Mouse (Mus musculus): Measurements from ENCODE around the gene Dnm3. TPM values are rescaled to one million over a fixed set of nuclear protein-coding genes. Genes with fewer than 3 reads are reported as not detected.
A peak's percentile ranks its signal among the peaks of the same experiment; 100 is the strongest.

Dnm3 gene
- polyA plus RNA-seq, 1 experiment from 2014 or later, result 27.8 TPM

GRCm38 (mm10) chr1:162463676-162464075 is 14.2 kb downstream of the Dnm3 start:
- no peak for ATAC-seq (ENCODE audit: low FRiP score, low read depth)
- Histone ChIP-seq H3K27ac (no peak overlapping the region), H3K9ac (no peak overlapping the region), H3K27me3 (replicated peaks) (no peaks in the 10 kb centered on the region), H3K36me3 (no peaks in the 10 kb centered on the region), H3K4me3 (no peak overlapping the region), H3K9me3 (no peaks in the 10 kb centered on the region), H3K4me2 (replicated peaks) (no peak overlapping the region), H3K4me1 (no peaks in the 10 kb centered on the region)
- 82% methylated on average over 8 of the region's 8 CpGs for WGBS

- ATAC-seq (ENCODE audit: low FRiP score, low read depth), result no peak
- Histone ChIP-seq H3K4me1 (peaks cover 1% of the 10 kb centered on the region; the same call in 1 of the 2 replicates), H3K27ac (no peak overlapping the region), H3K27me3 (replicated peaks) (no peaks in the 10 kb centered on the region), H3K9ac (no peak overlapping the region), H3K36me3 (no peaks in the 10 kb centered on the region), H3K9me3 (no peaks in the 10 kb centered on the region), H3K4me2 (replicated peaks) (no peak overlapping the region), H3K4me3 (no peak overlapping the region)
- 88% methylated on average over 2 of the region's 2 CpGs for WGBS
These were observed 19.1 kb downstream of the Dnm3 start for GRCm38 (mm10) chr1:162458711-162459110.

- 91% methylated on average over 6 of the region's 6 CpGs for WGBS
- Histone ChIP-seq H3K4me2 (replicated peaks) (no peak overlapping the region), H3K4me1 (peaks cover 4% of the 10 kb centered on the region; the same call in 1 of the 2 replicates), H3K36me3 (no peaks in the 10 kb centered on the region), H3K4me3 (no peak overlapping the region), H3K27me3 (replicated peaks) (no peaks in the 10 kb centered on the region), H3K27ac (no peak overlapping the region), H3K9ac (no peak overlapping the region), H3K9me3 (no peaks in the 10 kb centered on the region)
- ATAC-seq (ENCODE audit: low FRiP score, low read depth), result no peak
These were observed 21.0 kb downstream of the Dnm3 start for GRCm38 (mm10) chr1:162456861-162457260.

GRCm38 (mm10) chr1:162456406-162456805 is 21.4 kb downstream of the Dnm3 start:
- no peak overlapping the region for H3K4me2 ChIP-seq (replicated peaks)
- 87% methylated on average over 4 of the region's 4 CpGs for WGBS
- no peak overlapping the region for H3K9ac ChIP-seq
- peaks cover 4% of the 10 kb centered on the region; the same call in 1 of the 2 replicates for H3K4me1 ChIP-seq
- H3K27ac ChIP-seq, result no peak overlapping the region
- H3K36me3 ChIP-seq, result no peaks in the 10 kb centered on the region
- H3K27me3 ChIP-seq (replicated peaks), result no peaks in the 10 kb centered on the region
- no peak for ATAC-seq (ENCODE audit: low FRiP score, low read depth)
- H3K9me3 ChIP-seq, result no peaks in the 10 kb centered on the region
- H3K4me3 ChIP-seq, result no peak overlapping the region

GRCm38 (mm10) chr1:162453578-162453977 is 24.3 kb downstream of the Dnm3 start:
- Histone ChIP-seq H3K4me2 (replicated peaks) (no peak overlapping the region), H3K9me3 (no peaks in the 10 kb centered on the region)

GRCm38 (mm10) chr1:162453030-162453429 is 24.8 kb downstream of the Dnm3 start:
- Histone ChIP-seq H3K4me3 (no peak overlapping the region), H3K4me2 (replicated peaks) (no peak overlapping the region), H3K9me3 (no peaks in the 10 kb centered on the region), H3K27me3 (replicated peaks) (no peaks in the 10 kb centered on the region), H3K36me3 (no peaks in the 10 kb centered on the region), H3K4me1 (peaks cover 4% of the 10 kb centered on the region; the same call in 1 of the 2 replicates), H3K9ac (no peak overlapping the region), H3K27ac (no peak overlapping the region)
- 80% methylated on average over 6 of the region's 6 CpGs for WGBS
- no peak for ATAC-seq (ENCODE audit: low FRiP score, low read depth)

More at GRCm38 (mm10) chr1:162453578-162453977, 24.3 kb downstream of the Dnm3 start:
- Histone ChIP-seq H3K4me1 (peaks cover 4% of the 10 kb centered on the region; the same call in 1 of the 2 replicates), H3K36me3 (no peaks in the 10 kb centered on the region), H3K27me3 (replicated peaks) (no peaks in the 10 kb centered on the region), H3K9ac (no peak overlapping the region), H3K27ac (no peak overlapping the region), H3K4me3 (no peak overlapping the region)
- WGBS, result 55% methylated on average over 8 of the region's 8 CpGs
- 0 out of 2 replicates have a peak, but pooled peaks have one; percentile 44 for ATAC-seq (ENCODE audit: low FRiP score, low read depth)

- no peak for ATAC-seq (ENCODE audit: low FRiP score, low read depth)
- no peak overlapping the region for H3K27ac ChIP-seq
- H3K9me3 ChIP-seq, result no peaks in the 10 kb centered on the region
- no peak overlapping the region for H3K9ac ChIP-seq
- no peak overlapping the region for H3K4me3 ChIP-seq
- no peaks in the 10 kb centered on the region for H3K36me3 ChIP-seq
- no peak overlapping the region for H3K4me2 ChIP-seq (replicated peaks)
- WGBS, result 79% methylated on average over 3 of the region's 3 CpGs
- peaks cover 4% of the 10 kb centered on the region; the same call in 1 of the 2 replicates for H3K4me1 ChIP-seq
- H3K27me3 ChIP-seq (replicated peaks), result no peaks in the 10 kb centered on the region
These were observed 28.5 kb downstream of the Dnm3 start for GRCm38 (mm10) chr1:162449161-162449909.

- no peak overlapping the region for H3K9ac ChIP-seq
- no peaks in the 10 kb centered on the region for H3K27me3 ChIP-seq (replicated peaks)
- no peak overlapping the region for H3K27ac ChIP-seq
- no peak overlapping the region for H3K4me2 ChIP-seq (replicated peaks)
- no peaks in the 10 kb centered on the region for H3K36me3 ChIP-seq
- H3K9me3 ChIP-seq, result no peaks in the 10 kb centered on the region
- no peak for ATAC-seq (ENCODE audit: low FRiP score, low read depth)
- 87% methylated on average over 8 of the region's 8 CpGs for WGBS
- no peaks in the 10 kb centered on the region for H3K4me1 ChIP-seq
- no peak overlapping the region for H3K4me3 ChIP-seq
These were observed 33.0 kb downstream of the Dnm3 start for GRCm38 (mm10) chr1:162444805-162445204.

GRCm38 (mm10) chr1:162439576-162439975 is 38.3 kb downstream of the Dnm3 start:
- H3K4me3 ChIP-seq, result no peak overlapping the region
- H3K9ac ChIP-seq, result no peak overlapping the region
- no peak for ATAC-seq (ENCODE audit: low FRiP score, low read depth)
- H3K4me1 ChIP-seq, result no peaks in the 10 kb centered on the region
- no peaks in the 10 kb centered on the region for H3K27me3 ChIP-seq (replicated peaks)
- H3K27ac ChIP-seq, result no peak overlapping the region
- no peaks in the 10 kb centered on the region for H3K36me3 ChIP-seq
- no peaks in the 10 kb centered on the region for H3K9me3 ChIP-seq
- H3K4me2 ChIP-seq (replicated peaks), result no peak overlapping the region

GRCm38 (mm10) chr1:162436672-162437071 is 41.2 kb downstream of the Dnm3 start:
- 67% methylated on average over 3 of the region's 3 CpGs for WGBS
- ATAC-seq (ENCODE audit: low FRiP score, low read depth), result no peak
- no peaks in the 10 kb centered on the region for H3K9me3 ChIP-seq

GRCm38 (mm10) chr1:162428904-162429303 is 48.9 kb downstream of the Dnm3 start:
- Histone ChIP-seq H3K27ac (no peak overlapping the region), H3K36me3 (no peaks in the 10 kb centered on the region), H3K9ac (no peak overlapping the region), H3K4me2 (replicated peaks) (no peak overlapping the region), H3K9me3 (0 out of 2 replicates have a peak, but pooled peaks cover 6% of the 10 kb centered on the region), H3K4me3 (no peak overlapping the region), H3K4me1 (no peaks in the 10 kb centered on the region), H3K27me3 (replicated peaks) (no peaks in the 10 kb centered on the region)
- WGBS, result 90% methylated on average over 2 of the region's 2 CpGs
- ATAC-seq (ENCODE audit: low FRiP score, low read depth), result no peak

More at GRCm38 (mm10) chr1:162436672-162437071, 41.2 kb downstream of the Dnm3 start:
- H3K36me3 ChIP-seq, result no peaks in the 10 kb centered on the region
- no peak overlapping the region for H3K9ac ChIP-seq
- H3K4me3 ChIP-seq, result no peak overlapping the region
- no peak overlapping the region for H3K27ac ChIP-seq
- no peak overlapping the region for H3K4me2 ChIP-seq (replicated peaks)
- no peaks in the 10 kb centered on the region for H3K4me1 ChIP-seq
- no peaks in the 10 kb centered on the region for H3K27me3 ChIP-seq (replicated peaks)

- Histone ChIP-seq H3K4me3 (no peak overlapping the region), H3K27me3 (replicated peaks) (no peaks in the 10 kb centered on the region), H3K27ac (no peak overlapping the region), H3K9me3 (0 out of 2 replicates have a peak, but pooled peaks cover 6% of the 10 kb centered on the region), H3K4me2 (replicated peaks) (no peak overlapping the region), H3K4me1 (no peaks in the 10 kb centered on the region), H3K9ac (no peak overlapping the region), H3K36me3 (no peaks in the 10 kb centered on the region)
- WGBS, result 62% methylated on average over 15 of the region's 15 CpGs
- ATAC-seq (ENCODE audit: low FRiP score, low read depth), result no peak
These were observed 51.8 kb downstream of the Dnm3 start for GRCm38 (mm10) chr1:162425930-162426478.

All from neural tube, embryonic 12.5 days (tissue).